Mouse (Mus musculus) midbrain, embryonic 16.5 days (tissue): ENCODE results near the gene Myom1. TPM values are rescaled to one million over a fixed set of nuclear protein-coding genes. Genes with fewer than 3 reads are reported as not detected.

ENCODE experiments used
- ATAC-seq: fragments of 200-750 bp; cut with Nextera tagmentation; 2 replicates; pipeline ENCODE4 v1.8.0; 2017; ENCODE audit warnings: moderate TSS enrichment
- H3K27ac ChIP-seq: fragments of 300-500 bp; sonication (generic); 2 replicates; pipeline ENCODE4 v1.5.1; 2014; ENCODE audit warnings: mild to moderate bottlenecking, low read length, mixed read lengths
- H3K27me3 ChIP-seq: fragments of 300-500 bp; sonication (generic); 2 replicates; pipeline ENCODE4 v1.6.1; 2014; ENCODE audit warnings: low read depth, low read length, mixed read lengths; ENCODE audit not compliant: control insufficient read depth, insufficient read depth
- H3K36me3 ChIP-seq: fragments of 300-500 bp; sonication (generic); 2 replicates; pipeline ENCODE4 v1.6.1; 2014; ENCODE audit warnings: mild to moderate bottlenecking, low read length, moderate library complexity, mixed read lengths; ENCODE audit not compliant: control insufficient read depth, insufficient read depth
- H3K4me1 ChIP-seq: fragments of 300-500 bp; sonication (generic); 2 replicates; pipeline ENCODE4 v1.6.1; 2014; ENCODE audit warnings: mild to moderate bottlenecking, low read length, mixed read lengths; ENCODE audit not compliant: control insufficient read depth, insufficient read depth
- H3K4me2 ChIP-seq: fragments of 300-500 bp; sonication (generic); 2 replicates; pipeline ENCODE4 v1.6.1; 2014; ENCODE audit warnings: mild to moderate bottlenecking, low read length, mixed read lengths
- H3K4me3 ChIP-seq: fragments of 300-500 bp; sonication (generic); 2 replicates; pipeline ENCODE4 v1.5.1; 2014; ENCODE audit warnings: low read depth, mild to moderate bottlenecking, low read length, moderate library complexity, mixed read lengths
- H3K9ac ChIP-seq: fragments of 300-500 bp; sonication (generic); 2 replicates; pipeline ENCODE4 v1.6.1; 2014; ENCODE audit warnings: low read depth, low read length, mixed read lengths
- H3K9me3 ChIP-seq: fragments of 300-500 bp; sonication (generic); replicated peaks from 2 replicates; pipeline ENCODE4 v1.6.1; 2014; ENCODE audit warnings: mild to moderate bottlenecking, low read length, mixed read lengths; ENCODE audit not compliant: control insufficient read depth, poor library complexity, severe bottlenecking
- WGBS: fragments of 180-500 bp; shearing (Covaris S2); extraction: QIAGEN DNeasy Blood & Tissue Kit; methylation state at CpG from one replicate; pipeline ENCODE4 v1.1.7; 2014; 5-methylcytosine and 5-hydroxymethylcytosine counted together
- polyA plus RNA-seq: library from polyadenylated mRNA; unstranded; fragments of >200 nt; fragmentation: Nextera tagmentation; extraction: Ambion mirVana; gene quantifications from 2 replicates; pipeline ENCODE4 v1.2.1, GENCODE M21; 2015

Myom1 gene
- polyA plus RNA-seq, 1 experiment from 2014 or later: 1.4 TPM

DNA sequence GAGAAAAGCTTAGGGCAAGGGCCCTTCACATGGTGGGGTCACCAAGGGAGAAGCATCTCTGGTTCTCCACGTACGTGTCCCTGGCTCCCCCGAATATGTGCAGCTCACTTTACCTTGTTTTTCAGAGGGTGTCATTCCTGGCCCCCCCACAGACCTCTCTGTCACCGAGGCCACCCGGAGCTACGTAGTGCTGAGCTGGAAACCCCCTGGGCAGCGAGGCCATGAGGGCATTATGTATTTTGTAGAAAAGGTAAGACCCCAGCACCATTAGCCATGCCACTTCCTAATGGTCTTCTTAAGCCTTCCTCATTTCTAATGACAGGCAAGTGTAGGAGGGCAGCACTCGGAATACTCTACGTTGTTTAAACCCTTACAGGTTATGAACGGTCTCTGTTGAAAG is 69.5 kb downstream of the Myom1 start:
- WGBS: 89% methylated on average over 10 of the region's 10 CpGs
- H3K4me2 ChIP-seq: no peak overlapping the region
- no peak for ATAC-seq
- no peaks in the 10 kb centered on the region for H3K27me3 ChIP-seq
- no peak overlapping the region for H3K4me3 ChIP-seq
- H3K9ac ChIP-seq: no peak overlapping the region
- no peaks in the 10 kb centered on the region for H3K36me3 ChIP-seq
- no peaks in the 10 kb centered on the region for H3K4me1 ChIP-seq
- H3K9me3 ChIP-seq: no peaks in the 10 kb centered on the region
- H3K27ac ChIP-seq: no peak overlapping the region

DNA sequence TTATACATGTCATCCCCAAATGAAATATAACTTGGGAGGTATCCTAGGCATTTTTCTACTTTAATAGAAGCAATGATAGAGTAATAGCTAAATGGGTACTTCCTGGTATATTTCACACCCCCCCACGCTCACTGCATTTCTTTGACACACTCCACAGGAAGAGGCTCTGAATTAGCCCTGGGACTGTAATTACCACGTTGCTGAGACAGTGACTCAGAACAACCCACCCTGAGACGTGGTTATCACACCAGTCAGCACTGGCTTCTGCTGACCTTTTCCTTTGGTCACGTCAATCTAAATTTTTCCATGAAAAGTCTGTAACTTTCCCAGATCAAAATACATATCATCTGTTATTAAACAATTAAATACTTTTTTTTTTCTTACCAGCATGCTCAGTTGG is 72.0 kb downstream of the Myom1 start:
- no peak overlapping the region for H3K27ac ChIP-seq
- H3K4me1 ChIP-seq: no peaks in the 10 kb centered on the region
- H3K27me3 ChIP-seq: no peaks in the 10 kb centered on the region
- ATAC-seq: no peak
- H3K9me3 ChIP-seq: no peaks in the 10 kb centered on the region
- no peaks in the 10 kb centered on the region for H3K36me3 ChIP-seq
- no peak overlapping the region for H3K9ac ChIP-seq
- no peak overlapping the region for H3K4me3 ChIP-seq
- no peak overlapping the region for H3K4me2 ChIP-seq
- WGBS: 67% methylated on average over 4 of the region's 4 CpGs

DNA sequence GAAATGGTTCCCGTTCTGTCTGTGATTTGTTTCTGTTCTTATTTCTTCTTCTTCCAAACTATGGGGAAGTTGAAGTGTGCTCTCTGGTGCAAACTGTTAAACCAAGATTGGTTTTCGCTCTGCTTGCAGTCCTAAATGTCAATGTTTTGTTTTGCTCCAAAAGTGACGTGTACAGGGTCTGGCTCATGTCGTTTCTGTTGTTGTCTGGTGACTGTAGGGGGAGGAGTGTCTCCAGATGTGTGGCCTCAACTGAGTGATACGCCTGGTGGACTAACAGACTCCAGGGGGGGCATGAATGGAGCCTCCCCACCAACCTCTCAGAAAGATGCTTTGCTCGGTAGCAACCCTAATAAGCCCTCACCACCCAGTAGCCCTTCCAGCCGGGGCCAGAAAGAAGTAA is 79.6 kb downstream of the Myom1 start:
- no peak overlapping the region for H3K4me2 ChIP-seq
- 68% methylated on average over 7 of the region's 7 CpGs for WGBS
- no peak overlapping the region for H3K4me3 ChIP-seq
- no peaks in the 10 kb centered on the region for H3K9me3 ChIP-seq
- no peak for ATAC-seq
- no peaks in the 10 kb centered on the region for H3K27me3 ChIP-seq
- no peaks in the 10 kb centered on the region for H3K36me3 ChIP-seq
- H3K4me1 ChIP-seq: no peaks in the 10 kb centered on the region
- H3K27ac ChIP-seq: no peak overlapping the region
- no peak overlapping the region for H3K9ac ChIP-seq

DNA sequence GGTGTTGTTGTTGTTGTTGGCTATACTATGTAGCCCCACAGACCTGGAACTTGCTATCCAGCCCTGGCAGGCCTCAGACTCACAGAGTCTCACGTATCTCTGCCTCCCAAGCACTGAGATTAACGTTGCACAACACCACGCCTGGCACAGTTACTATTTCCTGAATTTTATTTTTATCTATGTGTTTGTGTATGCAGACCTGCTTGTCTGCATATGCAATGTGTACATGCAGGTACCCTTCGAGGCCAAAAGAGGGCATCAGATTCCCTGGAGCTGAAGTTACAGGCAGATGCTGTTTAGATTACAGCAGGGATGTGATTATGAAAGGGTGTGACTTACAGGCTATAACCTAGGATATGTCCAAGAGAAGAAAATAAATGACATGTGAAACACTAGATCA is 84.5 kb downstream of the Myom1 start:
- WGBS: 93% methylated on average over 4 of the region's 4 CpGs

DNA sequence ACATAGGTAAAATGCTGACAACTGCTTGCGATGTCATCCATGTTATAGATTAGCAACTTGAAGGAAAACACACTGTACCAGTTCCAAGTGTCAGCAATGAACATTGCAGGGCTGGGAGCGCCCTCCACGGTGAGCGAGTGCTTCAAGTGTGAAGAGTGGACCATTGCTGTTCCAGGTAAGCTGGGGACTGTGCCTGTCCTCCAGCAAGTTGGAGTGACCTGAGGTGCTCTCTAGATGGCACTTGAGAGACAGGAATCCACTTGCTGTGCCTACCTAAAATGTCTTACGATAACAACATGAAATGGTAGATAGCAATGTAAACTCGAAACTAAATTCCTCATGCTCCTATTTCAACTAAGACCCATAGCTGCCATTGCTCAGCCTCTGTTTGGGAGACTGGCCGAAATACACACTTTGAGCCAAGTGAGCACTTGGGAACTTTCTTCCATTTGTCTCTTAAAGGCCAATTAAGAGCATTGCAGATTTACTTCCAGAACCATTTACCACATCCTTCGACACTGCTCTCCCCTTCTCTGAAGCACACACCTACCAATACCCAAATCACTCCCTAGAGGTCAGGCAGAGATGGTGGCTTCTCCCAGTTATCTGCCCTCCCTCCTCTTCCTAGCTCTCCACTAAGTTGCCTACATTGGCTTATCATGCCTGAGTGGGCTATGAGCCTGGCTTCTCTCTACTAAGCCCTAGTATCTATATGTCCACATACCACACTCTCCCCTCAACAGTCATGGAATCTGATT is 85.1 kb downstream of the Myom1 start:
- Histone ChIP-seq H3K9ac (no peak overlapping the region), H3K36me3 (no peaks in the 10 kb centered on the region), H3K4me1 (no peaks in the 10 kb centered on the region), H3K9me3 (no peaks in the 10 kb centered on the region), H3K27me3 (no peaks in the 10 kb centered on the region), H3K4me2 (no peak overlapping the region), H3K27ac (no peak overlapping the region), H3K4me3 (no peak overlapping the region)
- ATAC-seq: no peak
- WGBS: 90% methylated on average over 8 of the region's 8 CpGs

More for the DNA sequence above, 84.5 kb downstream of the Myom1 start:
- Histone ChIP-seq H3K9me3 (no peaks in the 10 kb centered on the region), H3K27ac (no peak overlapping the region), H3K36me3 (no peaks in the 10 kb centered on the region), H3K9ac (no peak overlapping the region), H3K4me1 (no peaks in the 10 kb centered on the region), H3K4me2 (no peak overlapping the region), H3K4me3 (no peak overlapping the region), H3K27me3 (no peaks in the 10 kb centered on the region)
- no peak for ATAC-seq

DNA sequence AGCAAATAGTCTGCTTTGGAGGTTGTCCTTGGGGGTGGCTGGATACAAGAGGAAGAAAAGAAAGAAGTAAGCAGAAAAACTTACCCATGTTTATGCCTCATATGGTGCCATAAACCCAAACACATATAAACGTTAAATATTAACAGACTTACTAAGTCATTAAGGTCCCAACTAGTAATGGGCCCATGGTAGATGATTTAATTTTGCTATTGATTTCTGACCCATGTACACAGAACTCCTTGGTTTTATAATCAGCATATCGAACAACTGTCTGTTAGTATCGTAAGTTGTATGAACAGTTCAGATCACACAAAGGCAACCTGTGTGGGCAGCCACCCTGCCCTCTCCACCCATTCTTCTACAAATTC is 85.7 kb downstream of the Myom1 start:
- Histone ChIP-seq H3K4me1 (no peaks in the 10 kb centered on the region), H3K9ac (no peak overlapping the region), H3K36me3 (no peaks in the 10 kb centered on the region), H3K27me3 (no peaks in the 10 kb centered on the region), H3K9me3 (no peaks in the 10 kb centered on the region), H3K4me2 (no peak overlapping the region), H3K27ac (no peak overlapping the region), H3K4me3 (no peak overlapping the region)
- ATAC-seq: no peak
- WGBS: 87% methylated on average over 3 of the region's 3 CpGs

DNA sequence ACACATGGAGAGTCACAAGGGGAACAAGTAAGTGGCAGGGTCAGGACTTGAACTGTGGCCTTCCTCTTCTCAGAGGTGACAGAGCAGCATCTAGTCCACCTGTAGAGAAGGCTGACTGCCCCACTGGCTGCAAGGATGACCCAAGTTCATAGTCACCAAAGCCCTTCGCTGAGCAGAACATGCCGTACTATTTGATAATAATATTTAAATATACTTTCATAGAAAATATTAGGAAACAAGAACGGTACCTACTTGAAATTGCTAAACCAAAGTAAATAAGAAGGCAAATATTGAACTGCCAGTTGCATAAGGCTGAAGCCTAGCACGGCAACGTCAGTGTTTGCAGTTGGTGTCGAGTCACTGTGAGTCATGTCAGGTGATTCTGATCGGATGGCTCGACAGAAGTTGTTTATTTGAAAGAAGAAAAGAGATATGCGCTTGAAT is 86.6 kb downstream of the Myom1 start:
- Histone ChIP-seq H3K27ac (no peak overlapping the region), H3K4me3 (no peak overlapping the region), H3K4me2 (no peak overlapping the region), H3K4me1 (no peaks in the 10 kb centered on the region), H3K27me3 (no peaks in the 10 kb centered on the region), H3K36me3 (no peaks in the 10 kb centered on the region), H3K9ac (no peak overlapping the region), H3K9me3 (no peaks in the 10 kb centered on the region)
- ATAC-seq: no peak
- 86% methylated on average over 9 of the region's 9 CpGs for WGBS

DNA sequence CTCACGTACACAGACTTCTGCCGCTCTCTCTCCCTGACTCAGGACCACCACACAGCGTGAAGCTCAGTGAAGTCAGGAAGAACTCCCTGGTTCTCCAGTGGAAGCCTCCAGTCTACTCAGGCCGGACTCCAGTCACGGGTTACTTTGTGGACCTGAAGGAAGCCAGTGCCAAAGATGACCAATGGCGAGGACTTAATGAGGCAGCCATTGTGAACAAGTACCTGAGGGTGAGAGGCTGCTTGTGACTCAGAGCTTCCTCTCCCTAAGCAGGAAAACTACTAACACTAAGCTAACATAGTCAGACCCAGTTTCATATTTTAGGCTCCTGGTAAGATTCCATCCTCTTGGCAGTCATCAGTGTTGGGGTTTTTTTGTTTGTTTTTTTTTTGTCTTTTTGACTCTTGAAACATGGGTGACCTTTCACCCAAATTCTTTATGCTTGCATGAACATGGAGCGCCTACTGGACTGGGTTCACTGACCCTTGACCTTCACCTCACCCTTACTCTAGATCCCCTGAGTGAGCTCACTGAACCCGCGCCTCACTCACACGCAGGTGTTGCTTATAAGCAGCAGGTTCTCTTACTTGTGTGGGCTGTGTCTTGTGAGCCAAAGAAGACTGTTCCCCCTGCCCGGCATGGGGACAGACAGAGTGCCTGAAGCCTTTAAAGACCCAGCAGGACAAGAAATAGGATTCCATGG is 87.5 kb downstream of the Myom1 start:
- H3K4me1 ChIP-seq: no peaks in the 10 kb centered on the region
- no peaks in the 10 kb centered on the region for H3K27me3 ChIP-seq
- H3K36me3 ChIP-seq: no peaks in the 10 kb centered on the region
- H3K4me3 ChIP-seq: no peak overlapping the region
- no peak overlapping the region for H3K9ac ChIP-seq
- no peak for ATAC-seq
- 73% methylated on average over 11 of the region's 11 CpGs for WGBS
- no peak overlapping the region for H3K27ac ChIP-seq
- no peaks in the 10 kb centered on the region for H3K9me3 ChIP-seq
- no peak overlapping the region for H3K4me2 ChIP-seq

DNA sequence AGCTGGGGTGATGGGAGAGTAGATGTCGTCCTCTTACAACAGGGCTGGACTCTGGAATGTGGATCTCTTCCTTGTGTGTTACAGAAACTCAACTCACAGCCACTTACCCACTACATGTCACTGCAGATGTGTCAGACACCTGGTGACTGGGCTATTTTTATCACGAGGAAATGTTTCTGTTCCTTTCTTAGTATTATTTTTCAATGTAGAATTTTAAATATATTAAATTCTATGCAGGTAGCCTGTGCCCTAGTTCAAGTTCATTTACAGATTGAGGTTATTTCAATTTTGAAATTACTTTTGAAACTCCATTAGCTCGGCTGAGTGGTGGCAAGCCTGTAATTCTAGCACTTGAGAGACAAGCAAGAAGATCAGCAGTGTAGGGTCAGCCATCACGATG is 88.6 kb downstream of the Myom1 start:
- ATAC-seq: no peak
- 81% methylated on average over 4 of the region's 4 CpGs for WGBS
- H3K27me3 ChIP-seq: no peaks in the 10 kb centered on the region

More for the DNA sequence above, 88.6 kb downstream of the Myom1 start:
- Histone ChIP-seq H3K36me3 (no peaks in the 10 kb centered on the region), H3K4me1 (no peaks in the 10 kb centered on the region), H3K27ac (no peak overlapping the region), H3K9ac (no peak overlapping the region), H3K9me3 (no peaks in the 10 kb centered on the region), H3K4me2 (no peak overlapping the region), H3K4me3 (no peak overlapping the region)
